Mouse (Mus musculus) lung, embryonic 16.5 days (tissue): Measurements from ENCODE around the gene Cacnb1. TPM values are rescaled to one million over a fixed set of nuclear protein-coding genes. Genes with fewer than 3 reads are reported as not detected.
A peak's percentile ranks its signal among the peaks of the same experiment; 100 is the strongest.

Experiments
- ATAC-seq: fragments of 200-750 bp; cut with Nextera tagmentation; 2 replicates; pipeline ENCODE4 v1.8.0; 2017; ENCODE audit warnings: low read depth, mild to moderate bottlenecking, moderate library complexity
- H3K27ac ChIP-seq: fragments of 300-500 bp; sonication (generic); 2 replicates; pipeline ENCODE4 v1.5.1; 2014; ENCODE audit warnings: mild to moderate bottlenecking, control low read depth, low read length
- H3K27me3 ChIP-seq: fragments of 300-500 bp; sonication (generic); 2 replicates; pipeline ENCODE4 v1.6.1; 2014; ENCODE audit warnings: low read depth, low read length, mixed read lengths; ENCODE audit not compliant: control insufficient read depth, insufficient read depth
- H3K36me3 ChIP-seq: fragments of 300-500 bp; sonication (generic); 2 replicates; pipeline ENCODE4 v1.6.1; 2014; ENCODE audit warnings: low read length; ENCODE audit not compliant: control insufficient read depth, insufficient read depth
- H3K4me1 ChIP-seq: fragments of 300-500 bp; sonication (generic); replicated peaks from 2 replicates; pipeline ENCODE4 v1.6.1; 2014; ENCODE audit warnings: low read length, mixed read lengths; ENCODE audit not compliant: control insufficient read depth, insufficient read depth
- H3K4me2 ChIP-seq: fragments of 300-500 bp; sonication (generic); 2 replicates; pipeline ENCODE4 v1.6.1; 2014; ENCODE audit warnings: low read depth, low read length, control low read depth
- H3K4me3 ChIP-seq: fragments of 300-500 bp; sonication (generic); 2 replicates; pipeline ENCODE4 v1.5.1; 2014; ENCODE audit warnings: mild to moderate bottlenecking, low read length, control low read depth
- H3K9ac ChIP-seq: fragments of 300-500 bp; sonication (generic); 2 replicates; pipeline ENCODE4 v1.6.1; 2014; ENCODE audit warnings: low read length, control low read depth
- H3K9me3 ChIP-seq: fragments of 300-500 bp; sonication (generic); 2 replicates; pipeline ENCODE4 v1.6.1; 2016; ENCODE audit warnings: low read length; ENCODE audit not compliant: control insufficient read depth
- WGBS: fragments of 180-500 bp; shearing (Covaris S2); extraction: QIAGEN DNeasy Blood & Tissue Kit; methylation state at CpG from one replicate; pipeline ENCODE4 v1.1.7; 2014; 5-methylcytosine and 5-hydroxymethylcytosine counted together
- polyA plus RNA-seq: library from polyadenylated mRNA; unstranded; fragments of >200 nt; fragmentation: Nextera tagmentation; extraction: Ambion mirVana; gene quantifications from 2 replicates; pipeline ENCODE4 v1.2.1, GENCODE M21; 2015

The Cacnb1 gene
- polyA plus RNA-seq, 1 experiment from 2014 or later: 6.4 TPM

DNA sequence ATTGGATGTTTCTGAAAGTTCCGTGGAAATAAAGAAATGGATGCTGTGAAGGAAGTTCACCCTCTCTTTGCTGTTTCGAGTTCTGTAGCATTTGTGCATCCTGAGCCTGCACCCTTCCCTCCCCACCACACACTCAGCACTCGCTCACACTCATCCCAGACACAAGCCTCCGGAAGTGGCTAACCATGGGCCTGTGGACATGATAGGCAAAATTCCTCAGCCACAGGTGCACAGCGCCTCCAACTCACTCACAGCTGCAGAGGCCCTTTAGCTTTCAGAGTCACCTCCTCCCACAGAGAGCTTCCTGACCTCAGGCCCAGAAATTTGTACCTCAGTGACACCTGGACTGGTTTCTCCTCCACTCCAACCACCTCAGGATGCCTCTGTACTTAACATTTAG lies 45.0 kb downstream of the Cacnb1 start:
- Histone ChIP-seq H3K27ac (no peak overlapping the region), H3K4me1 (peaks cover 6% of the 10 kb centered on the region; the same call in 1 of the 2 replicates), H3K4me3 (no peak overlapping the region), H3K4me2 (no peak overlapping the region), H3K9me3 (no peaks in the 10 kb centered on the region), H3K36me3 (no peaks in the 10 kb centered on the region), H3K9ac (no peak overlapping the region), H3K27me3 (no peaks in the 10 kb centered on the region)
- 63% methylated on average over 5 of the region's 5 CpGs for WGBS
- ATAC-seq: no peak

- Histone ChIP-seq H3K27ac (no peak overlapping the region), H3K9ac (no peak overlapping the region), H3K36me3 (no peaks in the 10 kb centered on the region), H3K4me1 (peaks cover 2% of the 10 kb centered on the region; the same call in 1 of the 2 replicates), H3K4me3 (no peak overlapping the region), H3K9me3 (no peaks in the 10 kb centered on the region), H3K27me3 (no peaks in the 10 kb centered on the region), H3K4me2 (no peak overlapping the region)
- 84% methylated on average over 5 of the region's 5 CpGs for WGBS
- no peak for ATAC-seq
Observed at GRCm38 (mm10) chr11:97974746-97975145, 48.1 kb downstream of the Cacnb1 start.

DNA sequence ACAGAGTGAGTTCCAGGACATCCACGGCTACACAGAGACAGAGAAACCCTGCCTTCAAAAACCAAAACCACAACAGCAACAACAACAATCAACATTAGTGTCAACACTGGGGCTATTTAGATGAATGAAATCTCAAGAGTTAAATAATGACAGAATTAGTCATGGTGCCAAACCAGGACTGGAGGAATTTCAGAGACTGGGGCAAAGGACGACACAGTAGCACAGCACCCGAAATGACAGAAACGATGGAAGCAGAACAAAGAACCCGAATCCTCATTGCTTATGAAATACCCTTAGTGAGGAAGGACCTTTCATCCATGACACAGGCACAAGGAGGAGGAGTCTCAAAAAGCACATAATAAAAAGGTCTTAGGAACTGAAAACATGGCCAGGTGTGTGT lies 48.7 kb downstream of the Cacnb1 start:
- Histone ChIP-seq H3K36me3 (no peaks in the 10 kb centered on the region), H3K4me2 (no peak overlapping the region), H3K27me3 (no peaks in the 10 kb centered on the region), H3K4me3 (no peak overlapping the region), H3K9ac (no peak overlapping the region), H3K4me1 (peaks cover 2% of the 10 kb centered on the region; the same call in 1 of the 2 replicates), H3K27ac (no peak overlapping the region), H3K9me3 (no peaks in the 10 kb centered on the region)
- WGBS: 83% methylated on average over 5 of the region's 5 CpGs
- no peak for ATAC-seq

DNA sequence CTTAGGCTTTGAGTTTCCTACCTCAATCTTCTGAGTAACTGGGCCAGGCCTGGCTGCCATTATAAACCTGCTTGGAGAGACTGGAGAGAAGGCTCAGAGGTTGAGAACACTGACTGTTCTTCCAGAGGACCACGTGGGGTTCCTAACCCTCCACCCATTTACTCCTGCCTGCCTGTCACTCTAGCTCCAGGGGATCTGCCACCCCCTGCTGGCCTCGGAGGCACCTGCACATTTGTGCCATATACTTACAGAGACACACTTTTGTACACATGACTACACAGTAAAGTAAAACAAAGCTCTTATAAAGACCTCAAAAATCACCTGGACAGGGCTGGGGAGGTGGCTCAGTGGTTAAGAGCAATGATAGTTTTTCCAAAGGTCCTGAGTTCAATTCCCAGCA lies 50.4 kb downstream of the Cacnb1 start:
- peaks cover 2% of the 10 kb centered on the region; the same call in 1 of the 2 replicates for H3K4me1 ChIP-seq
- no peak overlapping the region for H3K9ac ChIP-seq
- H3K27ac ChIP-seq: no peak overlapping the region
- no peaks in the 10 kb centered on the region for H3K36me3 ChIP-seq
- H3K9me3 ChIP-seq: no peaks in the 10 kb centered on the region
- H3K4me2 ChIP-seq: no peak overlapping the region
- no peak for ATAC-seq
- WGBS: 72% methylated on average over 2 of the region's 2 CpGs
- H3K27me3 ChIP-seq: no peaks in the 10 kb centered on the region
- H3K4me3 ChIP-seq: no peak overlapping the region

DNA sequence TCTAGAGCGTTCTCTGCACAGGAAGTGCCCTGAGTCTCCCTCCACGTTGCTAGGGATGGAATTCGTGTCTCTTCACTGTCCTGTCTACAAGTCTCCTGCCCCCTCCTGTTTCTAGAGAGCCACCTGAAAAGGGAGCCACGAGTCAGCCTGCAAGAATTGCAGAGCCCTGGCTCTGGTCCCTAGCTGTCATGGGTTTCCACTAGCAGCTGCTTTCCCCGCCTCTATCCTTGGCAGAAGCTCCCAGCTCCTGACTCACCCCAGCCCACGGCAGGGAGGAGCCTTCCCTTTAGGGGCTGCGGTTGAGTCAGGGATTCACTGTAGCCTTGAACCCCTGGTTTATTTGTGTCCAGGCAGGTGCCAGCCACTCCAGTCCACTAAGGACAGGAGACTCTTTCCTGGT lies 51.6 kb downstream of the Cacnb1 start:
- no peaks in the 10 kb centered on the region for H3K9me3 ChIP-seq
- H3K9ac ChIP-seq: no peak overlapping the region
- 12% methylated on average over 7 of the region's 7 CpGs for WGBS
- peak; percentile 88 for ATAC-seq
- H3K27me3 ChIP-seq: no peaks in the 10 kb centered on the region
- H3K27ac ChIP-seq: no peak overlapping the region
- H3K4me2 ChIP-seq: peak overlapping the region; percentile 29; the same call in 1 of the 2 replicates
- H3K4me1 ChIP-seq: peaks cover 2% of the 10 kb centered on the region; the same call in 1 of the 2 replicates
- H3K36me3 ChIP-seq: no peaks in the 10 kb centered on the region
- no peak overlapping the region for H3K4me3 ChIP-seq

- H3K9me3 ChIP-seq: no peaks in the 10 kb centered on the region
- peak overlapping the region; percentile 29; the same call in 1 of the 2 replicates for H3K4me2 ChIP-seq
- ATAC-seq: no peak
- WGBS: 59% methylated on average over 7 of the region's 7 CpGs
- H3K4me1 ChIP-seq: peaks cover 2% of the 10 kb centered on the region; the same call in 1 of the 2 replicates
- H3K4me3 ChIP-seq: no peak overlapping the region
- no peaks in the 10 kb centered on the region for H3K27me3 ChIP-seq
- no peaks in the 10 kb centered on the region for H3K36me3 ChIP-seq
- H3K9ac ChIP-seq: no peak overlapping the region
- H3K27ac ChIP-seq: no peak overlapping the region
Observed at GRCm38 (mm10) chr11:97970771-97971170, 52.1 kb downstream of the Cacnb1 start.

DNA sequence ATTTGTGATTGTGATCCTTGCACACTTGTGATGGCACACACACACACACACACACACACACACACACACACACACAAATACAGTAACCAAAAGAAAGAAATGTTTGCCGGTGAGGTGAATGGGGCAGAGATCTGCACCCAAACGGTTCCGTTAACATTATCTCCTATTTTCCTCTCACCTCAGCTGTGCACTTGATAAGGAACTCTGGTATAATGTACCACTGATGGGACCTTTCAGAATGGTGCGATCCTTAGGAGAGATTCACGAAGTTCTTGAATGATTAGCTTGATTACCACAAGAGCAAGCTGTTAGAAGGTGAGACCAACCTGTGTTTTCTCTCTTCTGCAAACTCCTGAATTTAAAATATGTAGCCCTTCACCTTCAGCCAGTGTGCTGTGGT lies 54.4 kb downstream of the Cacnb1 start:
- 64% methylated on average over 5 of the region's 5 CpGs for WGBS
- Histone ChIP-seq H3K9me3 (no peaks in the 10 kb centered on the region), H3K36me3 (no peaks in the 10 kb centered on the region), H3K9ac (no peak overlapping the region), H3K27ac (no peak overlapping the region), H3K4me1 (peaks cover 2% of the 10 kb centered on the region; the same call in 1 of the 2 replicates), H3K4me3 (no peak overlapping the region), H3K27me3 (no peaks in the 10 kb centered on the region), H3K4me2 (no peak overlapping the region)
- no peak for ATAC-seq

GRCm38 (mm10) chr11:97967114-97967513 lies 55.7 kb downstream of the Cacnb1 start:
- Histone ChIP-seq H3K4me2 (no peak overlapping the region), H3K36me3 (no peaks in the 10 kb centered on the region), H3K27ac (no peak overlapping the region), H3K4me3 (no peak overlapping the region), H3K9ac (no peak overlapping the region), H3K9me3 (no peaks in the 10 kb centered on the region), H3K27me3 (no peaks in the 10 kb centered on the region), H3K4me1 (peaks cover 2% of the 10 kb centered on the region; the same call in 1 of the 2 replicates)
- ATAC-seq: no peak
- WGBS: 25% methylated on average over 2 of the region's 2 CpGs

DNA sequence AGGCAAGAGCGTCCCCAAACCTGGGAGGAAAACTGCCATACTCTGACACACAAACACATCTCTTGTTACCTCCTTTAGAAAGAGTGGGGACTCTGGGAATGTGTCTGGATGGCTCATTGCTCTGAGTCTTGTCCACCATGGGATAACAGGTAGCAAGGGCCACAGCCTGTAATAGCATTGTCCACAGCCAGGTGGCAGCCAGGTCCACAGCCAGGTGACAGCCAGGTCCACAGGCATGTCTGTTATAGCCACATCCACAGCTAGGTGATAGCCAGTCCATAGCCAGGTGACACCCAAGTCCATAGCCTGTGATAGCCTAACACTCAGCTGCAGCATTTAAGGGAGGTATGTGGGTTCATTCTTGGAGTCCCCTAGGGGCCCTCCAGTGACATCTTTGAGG lies 61.9 kb downstream of the Cacnb1 start:
- Histone ChIP-seq H3K27me3 (no peaks in the 10 kb centered on the region), H3K36me3 (no peaks in the 10 kb centered on the region), H3K4me3 (no peak overlapping the region), H3K9ac (no peak overlapping the region), H3K27ac (no peak overlapping the region), H3K4me2 (no peak overlapping the region), H3K9me3 (no peaks in the 10 kb centered on the region), H3K4me1 (no peaks in the 10 kb centered on the region; the same call in 1 of the 2 replicates)
- no peak for ATAC-seq
- 94% methylated on average over 1 of the region's 1 CpGs for WGBS

DNA sequence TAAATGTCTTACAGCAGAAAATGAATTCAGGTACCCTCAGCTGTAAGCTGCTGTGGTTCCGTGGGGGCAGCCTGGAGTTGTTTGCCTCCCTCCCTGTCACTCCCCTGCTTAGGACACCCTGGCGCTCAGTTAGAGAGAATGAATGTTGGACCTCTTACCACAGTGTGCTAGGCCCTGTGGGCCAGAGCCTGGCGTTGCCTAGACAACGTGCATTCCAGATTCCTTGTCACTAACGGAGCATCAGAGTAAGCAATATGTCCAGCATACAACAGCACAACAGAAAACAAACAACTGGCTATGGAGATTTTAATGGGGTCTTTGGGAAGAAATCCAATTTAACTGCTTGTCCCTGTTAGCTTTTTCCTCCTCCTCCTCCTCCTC lies 63.5 kb downstream of the Cacnb1 start:
- WGBS: 47% methylated on average over 5 of the region's 5 CpGs
- Histone ChIP-seq H3K27me3 (no peaks in the 10 kb centered on the region), H3K4me2 (no peak overlapping the region), H3K9ac (no peak overlapping the region), H3K9me3 (no peaks in the 10 kb centered on the region), H3K4me3 (no peak overlapping the region), H3K36me3 (no peaks in the 10 kb centered on the region), H3K4me1 (peaks cover 2% of the 10 kb centered on the region), H3K27ac (no peak overlapping the region)
- ATAC-seq: no peak
